Mouse (Mus musculus) neural tube, embryonic 11.5 days (tissue): Measurements from ENCODE around the gene Gss. TPM values are rescaled to one million over a fixed set of nuclear protein-coding genes. Genes with fewer than 3 reads are reported as not detected.
"Not testable (repeated sequence)": the region's sequence is repeated elsewhere in the genome, so short reads cannot be mapped to it uniquely, and the experiment has no call there.

Experiments
- ATAC-seq: fragments of 200-750 bp; cut with Nextera tagmentation; 2 replicates; pipeline ENCODE4 v1.8.0; 2017; ENCODE audit warnings: moderate number of reproducible peaks, mild to moderate bottlenecking, moderate TSS enrichment, moderate library complexity; ENCODE audit not compliant: insufficient read depth, low FRiP score, low TSS enrichment
- DNase-seq: peaks from one replicate; pipeline ENCODE4 v3.0.0-alpha.2; 2015; ENCODE audit warnings: low spot score
- H3K27ac ChIP-seq: fragments of 300-500 bp; sonication (generic); 2 replicates; pipeline ENCODE4 v1.5.1; 2014; ENCODE audit warnings: low read depth, mild to moderate bottlenecking, low read length
- H3K27me3 ChIP-seq: fragments of 300-500 bp; sonication (generic); 2 replicates; pipeline ENCODE4 v1.6.1; 2014; ENCODE audit warnings: mild to moderate bottlenecking, low read length, mixed read lengths; ENCODE audit not compliant: control insufficient read depth, insufficient read depth
- H3K36me3 ChIP-seq: fragments of 300-500 bp; sonication (generic); 2 replicates; pipeline ENCODE4 v1.6.1; 2014; ENCODE audit warnings: mild to moderate bottlenecking, low read length, moderate library complexity, mixed read lengths; ENCODE audit not compliant: control insufficient read depth, insufficient read depth
- H3K4me1 ChIP-seq: fragments of 300-500 bp; sonication (generic); 2 replicates; pipeline ENCODE4 v1.6.1; 2014; ENCODE audit warnings: low read length, mixed read lengths; ENCODE audit not compliant: control insufficient read depth, insufficient read depth
- H3K4me2 ChIP-seq: fragments of 300-500 bp; sonication (generic); 2 replicates; pipeline ENCODE4 v1.6.1; 2014; ENCODE audit warnings: low read depth, mild to moderate bottlenecking, moderate library complexity
- H3K4me3 ChIP-seq: fragments of 300-500 bp; sonication (generic); 2 replicates; pipeline ENCODE4 v1.5.1; 2014; ENCODE audit warnings: low read depth, low read length
- H3K9ac ChIP-seq: fragments of 300-500 bp; sonication (generic); 2 replicates; pipeline ENCODE4 v1.6.1; 2014; ENCODE audit warnings: mild to moderate bottlenecking, low read length
- H3K9me3 ChIP-seq: fragments of 300-500 bp; sonication (generic); 2 replicates; pipeline ENCODE4 v1.6.1; 2016; ENCODE audit warnings: low read length; ENCODE audit not compliant: control insufficient read depth
- WGBS: fragments of 180-500 bp; shearing (Covaris S2); extraction: QIAGEN DNeasy Blood & Tissue Kit; methylation state at CpG from one replicate; pipeline ENCODE4 v1.1.7; 2014; 5-methylcytosine and 5-hydroxymethylcytosine counted together
- polyA plus RNA-seq: library from polyadenylated mRNA; unstranded; fragments of >200 nt; fragmentation: Nextera tagmentation; extraction: Ambion mirVana; gene quantifications from 2 replicates; pipeline ENCODE4 v1.2.1, GENCODE M21; 2014

The Gss gene
- polyA plus RNA-seq, 1 experiment from 2014 or later: 15.5 TPM

DNA sequence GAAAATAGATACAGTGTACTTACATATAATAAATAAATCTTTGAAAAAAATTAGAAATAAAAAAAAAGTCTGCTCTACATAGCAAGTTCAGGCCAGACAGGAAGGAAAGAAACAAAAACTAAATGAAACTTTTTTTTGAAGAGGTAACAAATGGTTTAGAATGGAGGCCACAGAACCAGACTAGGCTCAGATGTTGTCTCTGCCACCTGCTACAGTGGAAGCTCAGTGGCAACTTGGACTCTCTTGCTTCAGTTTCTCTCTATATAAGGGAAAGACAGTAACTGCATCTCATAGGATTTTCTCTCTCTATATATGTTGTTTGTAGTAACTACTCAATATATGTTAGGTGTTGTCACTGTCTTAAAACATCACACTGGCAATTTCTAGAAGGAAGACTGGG is 40.3 kb downstream of the Gss start:
- Histone ChIP-seq H3K9me3 (no peaks in the 10 kb centered on the region), H3K27me3 (no peaks in the 10 kb centered on the region), H3K27ac (no peak overlapping the region), H3K9ac (no peak overlapping the region), H3K4me1 (no peaks in the 10 kb centered on the region), H3K4me3 (no peak overlapping the region), H3K4me2 (no peak overlapping the region), H3K36me3 (no peaks in the 10 kb centered on the region)
- no peak for ATAC-seq
- no peak for DNase-seq

DNA sequence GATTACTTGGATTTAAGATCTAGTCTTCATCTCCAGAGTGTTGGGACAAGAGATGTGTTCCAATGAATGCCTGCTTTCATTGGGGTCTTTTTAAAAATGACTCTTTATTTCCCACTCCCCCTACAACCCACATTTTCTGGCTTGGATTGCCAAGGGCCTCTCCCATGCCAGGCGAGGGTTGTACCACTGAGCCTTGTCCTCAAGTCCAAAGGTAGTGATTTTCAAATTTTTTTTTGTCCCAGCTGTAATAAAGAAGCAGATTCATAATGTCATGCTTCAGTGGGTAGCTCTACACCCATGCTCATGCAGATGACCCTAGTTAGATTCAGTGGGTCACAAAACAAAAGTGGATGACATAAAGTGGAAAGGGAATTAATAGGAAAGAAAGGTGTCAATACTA is 45.7 kb downstream of the Gss start:
- no peaks in the 10 kb centered on the region for H3K27me3 ChIP-seq
- H3K36me3 ChIP-seq: no peaks in the 10 kb centered on the region
- H3K4me2 ChIP-seq: no peak overlapping the region
- no peak overlapping the region for H3K4me3 ChIP-seq
- no peak overlapping the region for H3K9ac ChIP-seq
- no peaks in the 10 kb centered on the region for H3K4me1 ChIP-seq
- DNase-seq (no peak), ATAC-seq (no peak)
- H3K9me3 ChIP-seq: no peaks in the 10 kb centered on the region
- H3K27ac ChIP-seq: no peak overlapping the region
- WGBS: 81% methylated on average over 1 of the region's 1 CpGs

DNA sequence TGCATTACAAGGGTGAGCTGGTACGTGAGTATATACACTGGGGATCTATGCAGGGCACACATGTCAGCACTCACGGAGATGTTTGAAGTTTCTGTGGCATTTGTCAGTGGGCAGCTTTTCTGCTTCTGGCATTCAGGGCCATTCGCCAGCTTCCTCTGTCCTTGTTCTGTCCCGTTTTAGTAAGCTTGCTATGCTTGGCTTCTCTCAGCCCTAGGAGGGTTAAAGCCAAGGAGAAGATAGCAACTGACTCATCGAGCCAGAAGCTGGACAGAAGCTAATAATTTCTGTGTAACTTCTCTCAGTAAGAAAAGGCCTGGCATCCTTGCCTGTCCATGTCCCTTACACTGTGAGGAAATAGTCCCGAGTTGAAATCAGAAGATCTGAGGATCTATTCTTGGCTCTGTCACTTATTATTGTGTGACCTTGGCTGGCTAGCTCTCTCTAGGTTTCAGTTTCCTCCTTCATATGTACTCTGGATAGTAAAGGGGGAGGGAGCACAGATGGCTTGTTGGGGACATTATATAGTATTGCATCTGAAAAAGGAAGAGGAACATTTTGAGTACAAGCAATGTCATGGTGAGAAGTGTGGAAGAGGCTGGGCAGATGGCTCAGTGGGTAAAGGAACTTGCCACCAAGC is 51.7 kb downstream of the Gss start:
- WGBS: 76% methylated on average over 6 of the region's 6 CpGs
- H3K4me3 ChIP-seq: no peak overlapping the region
- DNase-seq: no peak
- H3K9me3 ChIP-seq: no peaks in the 10 kb centered on the region
- no peak overlapping the region for H3K27ac ChIP-seq
- H3K4me2 ChIP-seq: no peak overlapping the region
- no peak overlapping the region for H3K9ac ChIP-seq
- ATAC-seq: no peak
- H3K27me3 ChIP-seq: no peaks in the 10 kb centered on the region
- no peaks in the 10 kb centered on the region for H3K36me3 ChIP-seq
- H3K4me1 ChIP-seq: no peaks in the 10 kb centered on the region

DNA sequence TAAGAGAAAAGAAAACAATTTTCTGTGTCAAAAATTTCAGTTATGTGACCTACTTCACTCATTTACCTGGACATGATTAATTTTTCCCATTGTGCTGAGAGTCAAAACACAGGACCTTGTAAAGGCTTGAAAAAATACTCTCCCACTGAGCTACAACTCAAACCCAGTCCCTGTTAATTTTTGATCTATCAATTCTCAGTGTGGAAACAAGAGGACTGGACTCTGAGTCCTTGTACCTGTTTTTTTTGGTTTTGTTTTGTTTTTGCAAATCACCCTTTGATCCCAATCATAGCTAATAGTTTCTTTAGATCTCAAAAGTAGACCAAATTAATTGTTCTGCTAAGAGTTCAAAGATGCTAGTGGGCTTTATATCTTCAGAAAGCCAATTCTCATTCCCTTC is 52.9 kb downstream of the Gss start:
- Histone ChIP-seq H3K9me3 (no peaks in the 10 kb centered on the region), H3K9ac (no peak overlapping the region), H3K4me3 (no peak overlapping the region), H3K4me2 (no peak overlapping the region), H3K36me3 (no peaks in the 10 kb centered on the region), H3K27ac (no peak overlapping the region), H3K4me1 (no peaks in the 10 kb centered on the region), H3K27me3 (no peaks in the 10 kb centered on the region)
- ATAC-seq (no peak), DNase-seq (no peak)

DNA sequence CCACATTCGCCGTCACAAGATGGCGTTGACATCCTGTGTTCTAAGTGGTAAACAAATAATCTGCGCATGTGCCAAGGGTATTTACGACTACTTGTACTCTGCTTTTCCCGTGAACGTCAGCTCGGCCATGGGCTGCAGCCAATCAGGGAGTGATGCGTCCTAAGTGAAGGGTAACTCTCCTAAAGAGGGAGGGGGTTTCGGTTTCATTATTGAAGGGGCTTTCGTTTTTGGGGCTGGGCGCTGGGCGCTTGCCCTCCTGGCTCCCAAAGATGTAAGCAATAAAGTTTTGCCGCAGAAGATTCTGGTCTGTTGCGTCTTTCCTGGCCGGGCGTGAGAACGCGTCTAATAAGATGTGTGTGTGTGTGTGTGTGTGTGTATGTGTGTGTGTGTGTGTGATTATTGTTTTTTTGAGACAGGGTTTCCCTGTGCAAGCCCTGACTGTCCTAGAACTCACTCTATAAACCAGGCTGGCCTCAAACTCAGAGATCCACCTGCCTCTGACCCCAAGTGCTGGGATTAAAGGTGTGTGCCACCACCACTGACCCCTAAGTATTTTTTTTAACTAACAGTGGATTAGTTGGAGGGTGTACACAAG is 54.0 kb downstream of the Gss start:
- not testable (repeated sequence) for ATAC-seq, H3K4me2 ChIP-seq
- 72% methylated on average over 11 of the region's 19 CpGs for WGBS

DNA sequence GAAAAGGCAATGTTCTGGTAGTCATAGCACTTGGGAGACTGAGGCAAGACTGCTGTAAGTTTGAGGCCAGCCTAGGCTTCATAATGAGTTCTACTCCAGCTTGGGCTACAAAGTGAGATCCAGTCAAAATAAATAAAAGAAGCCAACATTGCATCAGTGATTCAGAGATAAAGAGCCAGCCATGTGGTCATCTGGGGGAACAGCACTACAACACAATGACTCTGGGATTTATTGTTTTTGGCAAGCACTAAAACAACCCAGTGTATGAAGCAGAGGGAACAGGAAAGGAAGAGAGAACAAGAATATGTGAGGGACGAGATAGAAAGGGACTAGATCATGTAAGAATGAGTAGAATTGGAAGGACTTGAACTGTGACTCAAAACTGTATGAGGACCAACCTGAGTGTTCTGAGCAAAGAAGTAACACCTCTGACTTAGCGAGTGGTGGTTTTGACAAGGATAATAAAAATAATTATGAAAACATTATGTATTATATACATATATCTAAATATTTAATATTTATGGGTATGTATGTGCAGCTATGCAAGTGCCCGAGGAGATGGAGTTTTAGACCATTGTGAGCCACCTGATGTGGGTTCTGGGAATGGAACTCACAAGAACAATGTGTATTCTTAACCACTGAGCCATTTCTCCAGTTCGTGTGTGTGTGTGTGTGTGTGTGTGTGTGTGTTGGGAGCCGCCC is 54.7 kb downstream of the Gss start:
- 79% methylated on average over 5 of the region's 5 CpGs for WGBS
- no peaks in the 10 kb centered on the region for H3K27me3 ChIP-seq
- no peak overlapping the region for H3K9ac ChIP-seq
- DNase-seq (no peak), ATAC-seq (no peak)
- H3K27ac ChIP-seq: no peak overlapping the region
- H3K4me2 ChIP-seq: no peak overlapping the region
- no peaks in the 10 kb centered on the region for H3K9me3 ChIP-seq
- H3K36me3 ChIP-seq: no peaks in the 10 kb centered on the region
- no peak overlapping the region for H3K4me3 ChIP-seq
- no peaks in the 10 kb centered on the region for H3K4me1 ChIP-seq

More for the DNA sequence above, 54.0 kb downstream of the Gss start:
- not testable (repeated sequence) for H3K9ac ChIP-seq, H3K4me1 ChIP-seq, H3K27me3 ChIP-seq, H3K27ac ChIP-seq, H3K9me3 ChIP-seq, DNase-seq, H3K36me3 ChIP-seq, H3K4me3 ChIP-seq

DNA sequence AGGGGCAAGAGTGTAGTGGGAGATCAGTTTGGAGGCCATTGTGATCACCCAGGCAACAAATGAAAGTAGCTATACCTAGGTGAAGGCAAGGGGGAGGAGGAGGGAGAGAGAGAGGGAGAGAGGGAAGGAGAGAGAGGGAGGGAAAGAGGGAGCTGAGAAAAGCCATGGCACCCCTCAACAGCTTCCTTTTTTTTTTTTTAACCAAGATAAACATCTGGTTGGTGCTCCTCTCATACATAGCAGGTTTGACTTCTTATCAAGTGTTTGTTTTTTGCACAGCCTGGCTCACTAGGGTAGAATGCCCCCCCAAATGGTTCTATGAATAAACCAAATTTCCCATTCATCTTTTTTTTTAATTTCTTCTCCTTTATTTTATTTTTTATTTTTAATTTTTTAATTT is 56.3 kb downstream of the Gss start:
- Histone ChIP-seq H3K27me3 (no peaks in the 10 kb centered on the region), H3K4me3 (no peak overlapping the region), H3K4me1 (no peaks in the 10 kb centered on the region), H3K36me3 (no peaks in the 10 kb centered on the region), H3K9ac (no peak overlapping the region), H3K27ac (no peak overlapping the region), H3K9me3 (no peaks in the 10 kb centered on the region), H3K4me2 (no peak overlapping the region)
- no peak for DNase-seq
- no peak for ATAC-seq

DNA sequence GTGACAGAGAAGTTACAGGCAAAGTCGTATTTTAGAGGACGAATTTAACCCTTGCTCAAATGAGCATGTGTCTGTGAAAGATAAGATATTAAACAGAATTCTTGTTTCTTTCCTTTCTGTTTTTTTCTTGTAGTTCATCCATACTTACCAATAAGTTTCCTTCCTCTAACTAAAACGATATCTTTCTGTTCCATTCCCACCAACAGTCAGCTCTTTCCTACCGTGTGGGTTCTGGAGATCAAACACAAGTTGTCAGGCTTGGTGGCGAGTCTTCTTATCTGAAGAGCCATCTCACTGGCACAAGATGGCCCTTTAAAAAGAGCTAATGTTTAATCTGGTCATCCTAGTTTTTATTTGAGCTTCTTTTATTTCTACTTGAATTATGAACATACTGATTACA is 65.2 kb downstream of the Gss start:
- WGBS: 85% methylated on average over 5 of the region's 5 CpGs
- no peak overlapping the region for H3K9ac ChIP-seq
- H3K9me3 ChIP-seq: no peaks in the 10 kb centered on the region
- no peak overlapping the region for H3K4me2 ChIP-seq
- ATAC-seq (no peak), DNase-seq (no peak)
- no peaks in the 10 kb centered on the region for H3K27me3 ChIP-seq
- no peak overlapping the region for H3K4me3 ChIP-seq
- no peaks in the 10 kb centered on the region for H3K36me3 ChIP-seq
- H3K27ac ChIP-seq: no peak overlapping the region
- H3K4me1 ChIP-seq: no peaks in the 10 kb centered on the region

DNA sequence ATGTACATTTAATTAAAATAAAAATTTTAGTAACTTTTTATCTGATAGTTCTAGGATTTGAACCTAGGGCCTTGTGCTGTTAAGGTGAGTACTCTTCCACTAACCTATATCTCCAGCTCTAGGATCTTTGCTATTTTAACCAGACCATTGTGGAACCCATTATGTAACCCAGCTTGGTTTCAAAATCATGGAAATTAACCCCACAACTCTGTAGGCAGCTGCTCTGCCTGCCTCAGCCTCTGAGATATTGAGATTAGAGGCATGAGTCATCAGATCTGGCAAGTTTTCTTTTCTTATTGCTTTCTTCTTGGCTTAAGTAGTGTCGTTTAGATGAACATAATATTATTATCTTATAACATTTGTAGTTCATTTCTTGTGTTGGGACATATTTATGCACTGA is 68.2 kb downstream of the Gss start:
- no peaks in the 10 kb centered on the region for H3K27me3 ChIP-seq
- 70% methylated on average over 1 of the region's 1 CpGs for WGBS
- ATAC-seq (no peak), DNase-seq (no peak)
- H3K4me2 ChIP-seq: no peak overlapping the region
- no peak overlapping the region for H3K27ac ChIP-seq
- no peaks in the 10 kb centered on the region for H3K9me3 ChIP-seq
- H3K4me3 ChIP-seq: no peak overlapping the region
- H3K4me1 ChIP-seq: no peaks in the 10 kb centered on the region
- H3K9ac ChIP-seq: no peak overlapping the region
- H3K36me3 ChIP-seq: no peaks in the 10 kb centered on the region
